Mouse (Mus musculus) cortical plate, adult 2 months (tissue): ENCODE results near the gene Rph3al.

Experiments used
- CTCF ChIP-seq: fragments of 200-500 bp; IDR thresholded peaks from 2 replicates; pipeline ENCODE4 v1.5.1; 2011; ENCODE audit warnings: mild to moderate bottlenecking, control low read depth, low read length; ENCODE audit not compliant: insufficient read depth; ENCODE audit errors: extremely low read depth
- POLR2A ChIP-seq: fragments of 200-500 bp; IDR thresholded peaks from 2 replicates; pipeline ENCODE4 v1.6.1; 2011; ENCODE audit warnings: mild to moderate bottlenecking, low read length, control low read depth; ENCODE audit not compliant: insufficient read depth; ENCODE audit errors: extremely low read depth

DNA sequence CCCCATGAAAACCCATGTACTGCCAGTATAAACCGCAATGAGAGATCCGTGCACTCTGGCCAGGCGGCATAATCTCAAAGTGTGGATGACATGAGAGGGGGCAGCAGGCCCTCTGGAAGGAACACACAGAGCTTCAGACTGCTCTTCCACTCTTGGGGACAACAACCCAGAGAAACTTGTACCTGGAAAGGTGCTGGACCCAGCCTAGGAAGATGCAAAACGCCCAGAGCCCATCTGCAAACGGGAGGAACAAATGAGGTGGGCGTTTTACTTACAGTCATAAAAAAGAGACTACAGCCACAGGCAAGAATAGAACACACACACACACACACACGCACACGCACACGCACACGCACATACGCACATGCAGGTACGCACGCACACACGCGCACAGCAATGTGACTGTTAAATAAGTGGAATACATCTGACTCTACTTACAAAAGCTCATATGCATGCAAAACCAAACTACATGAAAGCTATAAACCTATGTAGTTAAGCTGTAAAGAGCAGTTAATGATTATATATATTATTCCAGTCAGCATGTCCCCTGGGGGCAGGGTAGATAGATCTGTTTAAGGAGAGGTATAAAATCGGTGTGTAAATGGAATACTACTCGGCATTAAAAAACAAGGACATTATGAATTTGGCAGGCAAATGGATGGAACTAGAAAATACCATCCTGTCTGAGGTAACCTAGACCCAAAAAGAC, 19.0 kb upstream of the Rph3al start:
- TF ChIP-seq POLR2A (no peak), CTCF (no peak)
